Mouse (Mus musculus) G1E-ER4 (cell line): ENCODE data around the gene D3Ertd254e. TPM values are rescaled to one million over a fixed set of nuclear protein-coding genes. Genes with fewer than 3 reads are reported as not detected.

Source experiments
- GATA1 ChIP-seq: IDR thresholded peaks from one replicate; pipeline ENCODE4 v1.8.0; 2012; ENCODE audit warnings: low read length, inconsistent platforms
- polyA plus RNA-seq: library from polyadenylated mRNA; stranded (reverse); fragments of >175 nt; gene quantifications from 2 replicates; pipeline ENCODE4 v1.2.3, GENCODE M21; 2012

The D3Ertd254e gene
- polyA plus RNA-seq, 1 experiment: 0.49 TPM

- no peak for TF ChIP-seq GATA1
These were observed 56.9 kb downstream of the D3Ertd254e start for GRCm38 (mm10) chr3:36207520-36208264.

- TF ChIP-seq GATA1: no peak
These were observed 59.1 kb downstream of the D3Ertd254e start for GRCm38 (mm10) chr3:36209776-36210555.

- no peak for TF ChIP-seq GATA1
These were observed 60.1 kb downstream of the D3Ertd254e start for GRCm38 (mm10) chr3:36210939-36211338.

- TF ChIP-seq GATA1: no peak
These were observed 61.9 kb downstream of the D3Ertd254e start for GRCm38 (mm10) chr3:36212758-36213157.

Other genes starting within 250 kb of the D3Ertd254e start
- gene Dcun1d1, start 213.6 kb upstream of the D3Ertd254e start, polyA plus RNA-seq: 7.3 and 11.6 TPM in 2 replicates
- gene Mccc1, start 150.3 kb upstream of the D3Ertd254e start, polyA plus RNA-seq: 2.1 and 2.2 TPM in 2 replicates
- gene Ccdc144b, start 97.5 kb upstream of the D3Ertd254e start, polyA plus RNA-seq: not detected in 2 replicates
- 22.6 and 32.4 TPM in 2 replicates for gene Acad9, start 85.0 kb upstream of the D3Ertd254e start, polyA plus RNA-seq
- not detected in 2 replicates for gene Qrfpr, start 71.3 kb downstream of the D3Ertd254e start, polyA plus RNA-seq